Mouse (Mus musculus): ENCODE data around the gene Tln1. TPM values are rescaled to one million over a fixed set of nuclear protein-coding genes. Genes with fewer than 3 reads are reported as not detected.
"Not testable (repeated sequence)": the region's sequence is repeated elsewhere in the genome, so short reads cannot be mapped to it uniquely, and the experiment has no call there.

The Tln1 gene
- total RNA-seq, 2 experiments from 2014 or later = 53.6 to 60.4 TPM

DNA sequence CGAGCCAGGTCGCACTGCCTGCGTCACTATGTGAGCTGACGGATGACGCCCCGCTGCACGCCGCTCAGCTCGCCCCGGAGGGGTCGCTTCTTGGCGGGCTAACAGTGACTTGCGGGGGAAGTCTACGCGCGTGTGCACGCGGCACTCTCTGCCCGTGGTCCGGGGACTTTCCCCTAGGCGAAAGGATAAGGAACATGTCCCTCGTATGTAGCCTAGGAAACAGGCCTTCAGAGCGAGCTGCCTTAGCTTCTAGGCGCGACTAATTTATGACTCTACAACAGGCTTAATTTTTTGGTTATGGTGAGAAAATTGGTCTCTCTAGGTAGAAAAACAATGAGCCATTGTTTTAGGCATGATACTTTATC, 69.7 kb downstream of the Tln1 start, which contains the start of gene Ccdc107:
Ccdc107 (plus strand) TSS at position 80 of the 365 bp plus-strand sequence.
- intact Hi-C loops (cut with DNase I) = no loop called here
- peak; percentile 94 to 96 for DNase-seq (ENCODE audit: low spot score in 2 of 2)

DNA sequence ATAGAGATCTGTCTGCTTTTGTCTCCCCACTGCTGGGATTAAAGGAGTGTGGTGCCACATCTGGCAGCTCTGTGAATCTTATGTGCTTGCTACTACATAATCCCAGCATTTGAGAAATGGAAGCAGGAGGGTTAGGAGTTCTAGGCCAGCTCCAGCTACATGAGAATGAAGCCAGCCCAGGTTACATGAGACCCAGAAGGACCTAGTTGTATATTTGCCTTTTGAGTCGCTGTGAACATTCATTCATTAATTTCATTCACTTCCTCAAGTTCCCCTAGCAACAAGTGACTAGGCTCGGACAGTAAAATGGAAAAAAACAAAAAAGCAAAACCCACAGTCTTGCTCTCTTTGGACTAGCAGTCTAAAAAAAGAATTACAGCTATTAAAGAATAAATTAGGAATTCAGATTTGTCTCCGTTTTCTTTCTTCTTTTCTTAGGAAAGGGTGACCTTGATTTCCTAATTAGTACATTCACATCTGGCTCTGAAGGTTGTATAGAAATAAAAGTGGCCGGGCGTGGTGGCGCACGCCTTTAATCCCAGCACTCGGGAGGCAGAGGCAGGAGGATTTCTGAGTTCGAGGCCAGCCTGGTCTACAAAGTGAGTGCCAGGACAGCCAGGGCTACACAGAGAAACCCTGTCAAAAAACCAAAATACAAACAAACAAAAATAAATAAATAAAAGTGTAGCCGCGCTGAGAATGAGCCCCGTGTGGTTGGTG, 70.2 kb downstream of the Tln1 start:
- DNase-seq (ENCODE audit: low spot score in 2 of 2) = peak in 1 of 2 experiments; percentile 9
- intact Hi-C loops (cut with DNase I) = no loop called here

DNA sequence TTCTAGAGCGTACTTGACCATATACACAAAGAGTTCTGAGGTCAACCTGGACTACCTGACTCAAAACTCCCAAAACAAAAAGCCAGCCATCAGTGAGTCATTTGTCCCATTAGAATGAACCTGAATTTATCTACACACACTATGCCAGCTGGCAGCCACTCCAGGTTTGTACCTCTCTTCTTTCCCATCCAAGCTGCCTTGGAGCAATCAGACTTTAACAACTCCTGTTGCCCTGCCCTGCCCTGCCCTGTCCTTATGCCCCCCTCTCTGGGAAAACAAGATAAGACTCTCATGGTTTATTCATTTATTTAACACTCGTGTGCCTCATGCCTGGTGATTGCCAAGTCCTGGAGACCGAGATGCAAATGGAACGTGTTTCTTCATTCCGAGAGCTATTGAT, 71.7 kb downstream of the Tln1 start:
- intact Hi-C loops (cut with DNase I) = no loop called here

DNA sequence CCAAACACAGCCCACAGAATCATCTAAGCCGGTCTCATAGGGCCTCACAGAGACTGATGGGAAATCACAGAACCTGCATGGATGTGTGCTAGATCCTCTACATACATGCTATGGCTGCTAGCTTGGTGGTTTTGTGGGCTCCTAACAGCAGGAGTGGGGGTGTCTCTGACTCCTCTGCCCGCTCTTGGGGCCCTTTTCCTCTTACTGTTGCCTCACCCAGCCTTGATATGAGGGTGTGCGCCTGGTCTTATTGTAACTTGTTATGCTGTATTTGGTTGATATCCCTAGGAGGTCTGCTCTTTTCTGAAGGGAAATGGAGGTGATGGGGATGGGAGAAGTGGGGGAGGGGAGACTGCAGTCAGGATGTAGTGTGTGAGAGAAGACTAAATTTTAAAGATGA, 72.9 kb downstream of the Tln1 start:
- no peak for DNase-seq (ENCODE audit: low spot score in 2 of 2)
- intact Hi-C loops (cut with DNase I) = no loop called here

More for the DNA sequence above, 71.7 kb downstream of the Tln1 start:
- no peak for DNase-seq (ENCODE audit: low spot score in 2 of 2)

DNA sequence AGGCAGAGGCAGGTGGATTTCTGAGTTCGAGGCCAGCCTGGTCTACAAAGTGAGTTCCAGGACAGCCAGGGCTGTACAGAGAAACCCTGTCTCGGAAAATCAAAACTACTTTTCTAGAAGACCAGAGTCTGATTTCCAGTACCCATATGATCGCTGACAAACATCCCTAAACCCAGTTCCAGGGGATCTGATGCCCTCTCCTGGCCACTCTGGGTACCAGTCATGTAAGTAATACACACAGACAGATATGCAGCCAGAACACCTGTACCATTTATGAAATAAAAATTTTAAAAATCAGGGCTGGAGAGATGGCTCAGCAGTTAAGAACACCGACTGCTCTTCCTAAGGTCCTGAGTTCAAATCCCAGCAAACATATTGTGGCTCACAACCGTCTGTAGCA, 76.8 kb downstream of the Tln1 start:
- DNase-seq (ENCODE audit: low spot score in 2 of 2); intact Hi-C loops (cut with DNase I): not testable (repeated sequence)

DNA sequence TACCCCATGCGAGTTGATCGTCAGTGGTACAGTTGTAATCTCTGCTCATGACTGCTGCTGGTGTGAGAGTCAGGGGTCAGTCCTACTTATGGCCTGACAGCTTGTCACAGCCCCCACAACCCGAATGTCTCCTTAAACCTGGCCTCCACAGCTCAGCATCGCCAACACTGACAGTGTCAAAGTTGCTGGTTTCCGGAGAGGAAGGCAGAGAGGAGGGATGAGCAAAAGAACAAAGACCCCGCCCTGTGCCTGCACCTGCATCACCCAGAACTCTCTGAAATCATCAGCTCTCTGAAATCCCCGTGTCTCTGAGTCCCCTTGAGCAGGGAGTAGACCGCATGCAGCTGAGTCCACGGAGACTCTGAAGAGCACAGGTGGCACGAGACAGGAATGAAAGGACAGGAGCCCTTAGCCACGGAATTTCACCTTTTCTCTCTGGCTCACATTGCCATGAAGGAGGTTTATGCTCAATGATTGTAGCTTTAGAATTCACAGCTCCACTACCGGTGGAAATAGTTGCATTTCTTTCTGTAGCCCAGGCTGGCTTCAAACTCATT, 78.9 kb downstream of the Tln1 start, which contains the start of gene Sit1:
Sit1 (minus strand) TSS at position 200 of the 557 bp plus-strand sequence.
- DNase-seq (ENCODE audit: low spot score in 2 of 2) = no peak
- intact Hi-C loops (cut with DNase I) = no loop called here

DNA sequence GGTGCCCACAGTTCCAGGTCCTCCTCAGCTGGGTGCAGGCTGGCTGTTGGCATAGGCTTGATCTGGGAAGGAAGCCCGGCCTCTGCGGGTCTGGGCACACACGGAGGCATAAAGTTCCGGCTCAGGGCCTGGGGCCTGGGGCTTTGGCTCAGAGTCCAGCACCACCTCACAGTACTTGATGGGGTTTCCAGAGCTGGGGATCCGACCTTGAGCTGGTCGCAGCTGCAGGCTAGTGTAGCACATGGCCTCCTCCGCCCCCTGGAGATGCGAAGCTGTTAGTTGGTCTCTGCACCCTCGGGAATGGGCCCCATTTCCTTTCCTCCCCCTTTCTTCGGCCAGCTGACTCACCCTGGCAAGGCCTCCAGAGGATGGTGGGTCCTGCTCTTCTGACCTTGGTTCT, 79.9 kb downstream of the Tln1 start:
- intact Hi-C loops (cut with DNase I) = no loop called here
- no peak for DNase-seq (ENCODE audit: low spot score in 2 of 2)

DNA sequence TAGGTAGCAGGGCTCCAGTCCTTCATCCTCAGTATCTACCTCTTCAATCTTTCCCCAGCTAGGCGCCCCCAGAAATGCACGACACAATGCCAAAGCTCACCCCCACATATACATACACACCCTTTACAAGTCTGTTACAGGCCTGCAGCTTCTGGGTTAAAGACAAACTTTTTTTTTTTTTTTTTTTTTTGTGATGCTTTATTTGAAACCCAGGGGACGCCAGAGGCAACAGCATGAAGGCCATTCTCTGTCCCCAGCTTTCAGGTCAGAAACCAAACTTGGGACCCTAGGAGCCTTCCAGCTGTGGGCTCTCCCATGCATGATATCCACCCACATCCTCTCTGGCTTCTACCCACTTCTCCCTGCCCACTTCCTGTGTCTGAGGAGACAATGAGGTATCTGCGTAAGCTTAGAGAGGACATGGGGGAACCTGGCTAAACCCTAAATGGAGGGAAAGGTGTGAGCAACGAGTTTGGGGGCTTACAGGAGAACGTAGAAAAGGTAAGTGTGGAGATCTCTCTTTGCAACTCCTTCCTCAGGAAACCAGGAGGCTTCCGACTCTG, 80.5 kb downstream of the Tln1 start:
- intact Hi-C loops (cut with DNase I) = no loop called here
- DNase-seq (ENCODE audit: low spot score in 2 of 2) = no peak

Other genes with a start within 250 kb of the Tln1 start
- 100 to 1,000 TPM; 128 to 142 TPM for gene Rusc2, start 180.7 kb downstream of the Tln1 start, total RNA-seq (2021)
- under 1 TPM; 0.33 to 0.74 TPM for gene Fam166b, start 133.6 kb downstream of the Tln1 start, total RNA-seq (2021)
- gene Tesk1, start 120.8 kb downstream of the Tln1 start, total RNA-seq (2021) = 10 to 100 TPM; 63.7 to 69.4 TPM
- gene Cd72, start 108.1 kb downstream of the Tln1 start, total RNA-seq (2021) = under 1 TPM in 1 of 2 experiments, not detected in 1; 0.36 TPM
- not detected for gene Sit1, start 79.0 kb downstream of the Tln1 start, total RNA-seq (2021)
- gene Ccdc107, start 69.8 kb downstream of the Tln1 start, total RNA-seq (2021) = 10 to 100 TPM; 23.0 to 29.0 TPM
- gene Arhgef39, start 63.0 kb downstream of the Tln1 start, total RNA-seq (2021) = 1 to 10 TPM; 1.4 to 2.1 TPM
- gene Car9, start 55.7 kb downstream of the Tln1 start, total RNA-seq (2021) = under 1 TPM; 0.27 to 0.44 TPM
- gene Tpm2, start 38.9 kb downstream of the Tln1 start, total RNA-seq (2021) = 1 to 10 TPM; 6.0 to 7.6 TPM
- gene Creb3, start 359 bp downstream of the Tln1 start, total RNA-seq (2021) = 10 to 100 TPM; 68.9 to 69.2 TPM
- 10 to 100 TPM; 47.7 to 56.3 TPM for gene Rgp1, start 16.0 kb upstream of the Tln1 start, total RNA-seq (2021)
- 10 to 100 TPM; 67.8 to 71.5 TPM for gene Gba2, start 16.2 kb upstream of the Tln1 start, total RNA-seq (2021)
- gene Msmp, start 21.8 kb upstream of the Tln1 start, total RNA-seq (2021) = not detected
- gene Npr2, start 69.2 kb upstream of the Tln1 start, total RNA-seq (2021) = 10 to 100 TPM; 38.5 to 43.3 TPM
- gene Spag8, start 90.9 kb upstream of the Tln1 start, total RNA-seq (2021) = under 1 TPM; 0.68 to 0.75 TPM
- gene Hint2, start 93.8 kb upstream of the Tln1 start, total RNA-seq (2021) = 10 to 100 TPM; 32.7 to 36.7 TPM
- gene Tmem8b, start 106.3 kb upstream of the Tln1 start, total RNA-seq (2021) = 10 to 100 TPM; 66.6 to 75.5 TPM
- gene Fam221b, start 106.5 kb upstream of the Tln1 start, total RNA-seq (2021) = 1 to 10 TPM; 1.3 to 1.8 TPM
- not detected for gene Olfr70, start 138.1 kb upstream of the Tln1 start, total RNA-seq (2021)
- gene Olfr71, start 147.6 kb upstream of the Tln1 start, total RNA-seq (2021) = not detected
- under 1 TPM; 0.64 to 0.68 TPM for gene Hrct1, start 164.5 kb upstream of the Tln1 start, total RNA-seq (2021)
- under 1 TPM; 0.48 to 0.53 TPM for gene Spaar, start 167.3 kb upstream of the Tln1 start, total RNA-seq (2021)
- gene Olfr159, start 208.3 kb upstream of the Tln1 start, total RNA-seq (2021) = not detected

Measured in left cerebral cortex, postnatal 14 days (tissue).